Mouse (Mus musculus) CH12.LX (cell line): ENCODE measurements around the gene Kif13a.

Source experiments
- CHD1 ChIP-seq: IDR thresholded peaks from 2 replicates; pipeline ENCODE4 v1.6.1; 2012; ENCODE audit warnings: low read depth, low read length, improper control_type of control experiment, inconsistent platforms
- CTCF ChIP-seq, 2 experiments: IDR thresholded peaks in 1 of 2; conservative IDR thresholded peaks in 1 of 2; 2 replicates each; pipeline ENCODE4 v1.5.1; 2011 to 2012; ENCODE audit warnings: low read depth in 2 of 2, low read length in 2 of 2, improper control_type of control experiment in 1 of 2, inconsistent platforms in 1 of 2, mild to moderate bottlenecking in 1 of 2, moderate library complexity in 1 of 2
- ELF1 ChIP-seq: IDR thresholded peaks from 2 replicates; pipeline ENCODE4 v1.6.1; 2014; ENCODE audit warnings: low read depth, mild to moderate bottlenecking, inconsistent platforms, low read length, improper control_type of control experiment
- EP300 ChIP-seq: IDR thresholded peaks from 2 replicates; pipeline ENCODE4 v1.6.1; 2011; ENCODE audit warnings: low read length, improper control_type of control experiment
- GABPA ChIP-seq: IDR thresholded peaks from 2 replicates; pipeline ENCODE4 v1.6.1; 2012; ENCODE audit warnings: low read depth, low read length, improper control_type of control experiment, inconsistent platforms; ENCODE audit not compliant: insufficient replicate concordance
- MAFK ChIP-seq: IDR thresholded peaks from 2 replicates; pipeline ENCODE4 v1.6.1; 2011; ENCODE audit warnings: low read length, improper control_type of control experiment; ENCODE audit not compliant: insufficient replicate concordance
- MAX ChIP-seq: IDR thresholded peaks from 2 replicates; pipeline ENCODE4 v1.6.1; 2011; ENCODE audit warnings: low read length, improper control_type of control experiment
- MXI1 ChIP-seq: IDR thresholded peaks from 2 replicates; pipeline ENCODE4 v1.6.1; 2011; ENCODE audit warnings: mild to moderate bottlenecking, low read depth, low read length, improper control_type of control experiment
- MYC ChIP-seq: IDR thresholded peaks from 2 replicates; pipeline ENCODE4 v1.6.1; 2011; ENCODE audit warnings: low read depth, mild to moderate bottlenecking, improper control_type of control experiment, low read length
- POLR2A ChIP-seq: IDR thresholded peaks from 2 replicates; pipeline ENCODE4 v1.6.1; 2011; ENCODE audit warnings: low read depth, mild to moderate bottlenecking, improper control_type of control experiment, low read length
- RCOR1 ChIP-seq: conservative IDR thresholded peaks from 2 replicates; pipeline ENCODE4 v1.6.1; 2012; ENCODE audit warnings: low read depth, mild to moderate bottlenecking, inconsistent platforms, low read length, improper control_type of control experiment
- USF1 ChIP-seq: IDR thresholded peaks from 2 replicates; pipeline ENCODE4 v1.6.1; 2014; ENCODE audit warnings: low read depth, mild to moderate bottlenecking, inconsistent platforms, low read length, improper control_type of control experiment
- USF2 ChIP-seq: conservative IDR thresholded peaks from 2 replicates; pipeline ENCODE4 v1.6.1; 2011; ENCODE audit warnings: low read depth, low read length, improper control_type of control experiment

- TF ChIP-seq POLR2A (no peak), CTCF (conservative IDR thresholded peaks at IDR 0.05 in 1 of 2, IDR thresholded peaks at IDR 0.05 in 1 of 2; ENCODE audit: low read depth in 2 of 2, low read length in 2 of 2) (no peak), RCOR1 (no peak), USF1 (no peak), MAX (no peak), EP300 (no peak), CHD1 (no peak), MAFK (no peak), ELF1 (no peak), MXI1 (no peak), MYC (no peak), USF2 (no peak), GABPA (no peak)
Observed at GRCm38 (mm10) chr13:46911018-46911419, 18.6 kb downstream of the Kif13a start.
